Mouse (Mus musculus) ZHBTc4 (cell line): ENCODE measurements at regions not wholly inside any gene's neighbourhood (a gene's known extent, or its start where the extent isn't known, plus 50 kb on each side); places are given as distances from the start of the nearest gene placed in this dataset.

ENCODE experiments used
- DNase-seq: peaks from one replicate; pipeline ENCODE4 v3.0.0-alpha.2; 2011; ENCODE audit warnings: low read depth, low spot score

- no peak for DNase-seq
These were observed 128.6 kb upstream of the A1bg start for GRCm38 (mm10) chr15:61051363-61051762.

GRCm38 (mm10) chr15:61009509-61009908 is 86.7 kb upstream of the A1bg start:
- DNase-seq: no peak

- DNase-seq: no peak
These were observed 84.7 kb upstream of the A1bg start for GRCm38 (mm10) chr15:61007461-61008059.

GRCm38 (mm10) chr15:61006608-61007007 is 83.8 kb upstream of the A1bg start:
- DNase-seq: no peak

- DNase-seq: no peak
These were observed 71.3 kb upstream of the A1bg start for GRCm38 (mm10) chr15:60993971-60994690.

GRCm38 (mm10) chr15:60993394-60993793 is 70.6 kb upstream of the A1bg start:
- no peak for DNase-seq

- no peak for DNase-seq
These were observed 59.8 kb upstream of the A1bg start for GRCm38 (mm10) chr15:60982576-60982975.
